Mouse (Mus musculus) limb, embryonic 14.5 days (tissue): ENCODE results near the gene Ntrk2. TPM values are rescaled to one million over a fixed set of nuclear protein-coding genes. Genes with fewer than 3 reads are reported as not detected.

ENCODE experiments used
- ATAC-seq: fragments of 200-750 bp; cut with Nextera tagmentation; 2 replicates; pipeline ENCODE4 v1.8.0; 2017; ENCODE audit warnings: low read depth, moderate number of reproducible peaks, moderate TSS enrichment; ENCODE audit not compliant: low FRiP score
- DNase-seq: peaks from one replicate; pipeline ENCODE4 v3.0.0-alpha.2; 2015; ENCODE audit warnings: low spot score
- H3K27ac ChIP-seq: fragments of 300-500 bp; sonication (generic); replicated peaks from 2 replicates; pipeline ENCODE4 v1.5.1; 2014; ENCODE audit warnings: low read depth, mild to moderate bottlenecking, low read length, moderate library complexity, mixed read lengths
- H3K27me3 ChIP-seq: fragments of 300-500 bp; sonication (generic); 2 replicates; pipeline ENCODE4 v1.6.1; 2014; ENCODE audit warnings: low read length, mixed read lengths; ENCODE audit not compliant: control insufficient read depth, insufficient read depth
- H3K36me3 ChIP-seq: fragments of 300-500 bp; sonication (generic); 2 replicates; pipeline ENCODE4 v1.6.1; 2014; ENCODE audit warnings: mild to moderate bottlenecking, low read length, moderate library complexity, mixed read lengths; ENCODE audit not compliant: control insufficient read depth, insufficient read depth
- H3K4me1 ChIP-seq: fragments of 300-500 bp; sonication (generic); 2 replicates; pipeline ENCODE4 v1.6.1; 2014; ENCODE audit warnings: antibody characterized with exemption, low read length, mixed read lengths; ENCODE audit not compliant: control insufficient read depth, insufficient read depth
- H3K4me2 ChIP-seq: fragments of 300-500 bp; sonication (generic); replicated peaks from 2 replicates; pipeline ENCODE4 v1.6.1; 2014; ENCODE audit warnings: low read depth, mild to moderate bottlenecking, low read length, moderate library complexity; ENCODE audit not compliant: severe bottlenecking
- H3K4me3 ChIP-seq: fragments of 300-500 bp; sonication (generic); replicated peaks from 2 replicates; pipeline ENCODE4 v1.5.1; 2014; ENCODE audit warnings: low read length
- H3K9ac ChIP-seq: fragments of 300-500 bp; sonication (generic); 2 replicates; pipeline ENCODE4 v1.6.1; 2014; ENCODE audit warnings: mild to moderate bottlenecking, low read depth, low read length, moderate library complexity; ENCODE audit not compliant: severe bottlenecking
- H3K9me3 ChIP-seq: fragments of 300-500 bp; sonication (generic); 2 replicates; pipeline ENCODE4 v1.6.1; 2016; ENCODE audit warnings: low read length; ENCODE audit not compliant: control insufficient read depth
- POLR2A ChIP-seq: fragments of 200-500 bp; IDR thresholded peaks from 2 replicates; pipeline ENCODE4 v1.8.0; 2012; ENCODE audit warnings: inconsistent platforms, mild to moderate bottlenecking, moderate library complexity, borderline replicate concordance; ENCODE audit not compliant: insufficient read depth, insufficient read length; ENCODE audit errors: extremely low read depth
- WGBS: fragments of 180-500 bp; shearing (Covaris S2); extraction: QIAGEN DNeasy Blood & Tissue Kit; methylation state at CpG from one replicate; pipeline ENCODE4 v1.1.7; 2014; 5-methylcytosine and 5-hydroxymethylcytosine counted together
- polyA plus RNA-seq, 2 experiments: library from polyadenylated mRNA; depleted of rRNA in 1 of 2; stranded (reverse) in 1 of 2; unstranded in 1 of 2; fragments of >200 nt; fragmentation: Nextera tagmentation in 1 of 2; extraction: Ambion mirVana in 1 of 2; gene quantifications; 2 replicates each; pipeline versions ENCODE4 v1.2.1 to v1.2.3; 2012 to 2014

Ntrk2 gene
- polyA plus RNA-seq, 2 experiments = 15.8 to 18.2 TPM

GRCm38 (mm10) chr13:58966466-58966865, 160.1 kb downstream of the Ntrk2 start:
- Histone ChIP-seq H3K4me3 (no peak overlapping the region), H3K4me1 (peaks cover 8% of the 10 kb centered on the region), H3K4me2 (no peak overlapping the region), H3K9me3 (no peaks in the 10 kb centered on the region), H3K27me3 (no peaks in the 10 kb centered on the region), H3K27ac (no peak overlapping the region), H3K36me3 (no peaks in the 10 kb centered on the region), H3K9ac (no peak overlapping the region)
- no peak for DNase-seq
- ATAC-seq = no peak
- WGBS = 83% methylated on average over 3 of the region's 3 CpGs
- TF ChIP-seq POLR2A = no peak

DNA sequence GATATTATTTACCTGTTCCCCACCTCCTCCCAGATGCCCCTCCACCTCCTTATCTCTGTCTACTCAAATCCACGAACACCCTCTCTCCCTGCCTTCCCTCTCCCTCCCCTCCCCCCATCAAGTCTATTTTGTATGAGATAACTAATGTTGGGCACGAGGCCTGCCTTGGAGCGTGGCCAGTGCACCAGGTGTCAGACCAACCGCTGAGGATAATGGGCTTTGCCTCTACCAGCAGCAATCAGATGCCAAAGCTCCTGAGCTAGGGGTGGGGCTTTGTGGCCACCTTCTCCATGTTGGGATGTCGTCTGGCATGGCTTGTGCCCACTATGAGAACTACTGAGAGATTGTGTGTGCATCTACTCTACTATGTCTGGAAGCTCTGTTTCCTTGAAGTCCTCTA, 161.8 kb downstream of the Ntrk2 start:
- Histone ChIP-seq H3K4me2 (no peak overlapping the region), H3K27me3 (no peaks in the 10 kb centered on the region), H3K27ac (no peak overlapping the region), H3K9ac (no peak overlapping the region), H3K36me3 (no peaks in the 10 kb centered on the region), H3K4me1 (peaks cover 17% of the 10 kb centered on the region), H3K4me3 (no peak overlapping the region), H3K9me3 (no peaks in the 10 kb centered on the region)
- 64% methylated on average over 5 of the region's 5 CpGs for WGBS
- DNase-seq (no peak), ATAC-seq (no peak)
- no peak for TF ChIP-seq POLR2A

DNA sequence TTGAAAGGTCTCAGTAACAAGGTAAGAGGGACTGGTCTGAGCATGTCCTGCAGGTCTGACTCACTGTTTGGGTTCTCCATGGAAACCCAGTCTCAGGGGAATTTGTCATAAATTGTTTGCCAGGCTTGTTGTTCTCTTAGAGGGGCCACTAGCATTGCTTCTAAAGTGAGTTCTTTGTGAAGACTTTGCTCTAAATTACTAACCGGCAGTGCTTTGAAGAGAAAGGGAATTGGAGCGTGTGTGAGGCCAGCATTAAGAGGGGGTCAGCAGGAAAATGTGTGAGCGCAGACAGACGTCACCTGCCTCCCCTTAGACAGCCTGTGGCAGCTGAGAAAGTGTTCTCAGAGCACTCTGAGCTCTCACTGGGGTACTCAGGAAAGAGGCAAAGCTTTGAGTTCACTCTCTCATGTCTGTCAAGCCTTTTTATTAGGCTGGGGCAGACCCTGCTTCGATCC, 165.1 kb downstream of the Ntrk2 start:
- H3K27me3 ChIP-seq = no peaks in the 10 kb centered on the region
- no peaks in the 10 kb centered on the region for H3K9me3 ChIP-seq
- H3K4me3 ChIP-seq = no peak overlapping the region
- H3K4me2 ChIP-seq = no peak overlapping the region
- H3K27ac ChIP-seq = peak overlapping the region; percentile 4; the same call in 1 of the 2 replicates
- no peaks in the 10 kb centered on the region for H3K36me3 ChIP-seq
- TF ChIP-seq POLR2A = no peak
- H3K9ac ChIP-seq = no peak overlapping the region
- peak; percentile 30; the same call in 1 of the 2 replicates for ATAC-seq
- DNase-seq = peak; percentile 47
- H3K4me1 ChIP-seq = peaks cover 26% of the 10 kb centered on the region
- WGBS = 16% methylated on average over 5 of the region's 5 CpGs

DNA sequence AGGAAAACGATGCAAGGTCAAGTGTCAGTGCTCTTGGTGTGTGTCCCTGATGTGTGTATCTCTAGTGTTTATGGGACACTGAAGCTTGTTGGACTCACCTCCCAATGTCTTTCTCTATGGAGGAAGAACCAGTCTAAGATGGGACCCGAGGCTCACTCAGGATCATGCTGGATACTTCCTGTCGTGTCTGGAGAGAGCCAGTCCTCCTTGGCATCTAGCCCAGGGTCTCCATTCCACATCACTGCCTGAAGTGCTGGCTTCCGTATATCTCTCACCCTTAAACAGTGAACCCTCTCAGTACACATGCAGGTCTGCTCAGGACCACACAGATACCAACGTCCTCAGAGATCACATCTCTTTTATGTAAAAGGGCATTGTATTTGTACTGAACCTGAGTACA, 166.1 kb downstream of the Ntrk2 start:
- Histone ChIP-seq H3K4me2 (no peak overlapping the region), H3K36me3 (no peaks in the 10 kb centered on the region), H3K27me3 (no peaks in the 10 kb centered on the region), H3K9ac (no peak overlapping the region), H3K4me3 (no peak overlapping the region), H3K9me3 (no peaks in the 10 kb centered on the region), H3K27ac (no peak overlapping the region), H3K4me1 (peaks cover 26% of the 10 kb centered on the region)
- no peak for ATAC-seq
- TF ChIP-seq POLR2A = no peak
- 47% methylated on average over 5 of the region's 5 CpGs for WGBS
- DNase-seq = no peak

- TF ChIP-seq POLR2A = no peak
- ATAC-seq = no peak
- H3K9me3 ChIP-seq = no peaks in the 10 kb centered on the region
Measured at GRCm38 (mm10) chr13:58996447-58996846, 190.1 kb downstream of the Ntrk2 start.

DNA sequence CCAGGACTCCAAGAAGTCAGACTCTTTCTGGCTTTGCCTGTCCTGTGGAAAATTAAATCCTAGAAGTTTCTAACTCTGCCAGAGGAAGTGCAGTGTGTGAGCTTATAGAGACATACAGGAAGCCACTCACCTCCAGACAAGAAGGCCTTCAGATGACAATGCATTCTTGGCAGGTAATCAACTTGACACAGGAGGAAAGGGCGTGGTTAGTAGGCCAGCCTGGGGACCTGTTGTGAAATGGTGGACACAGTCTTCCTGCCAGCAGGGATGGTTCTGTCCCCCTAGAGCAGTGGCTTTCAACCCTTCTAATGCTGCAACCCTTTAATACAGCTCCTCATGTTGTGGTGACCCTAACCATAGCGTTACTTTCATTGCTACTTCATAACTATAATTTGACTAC, 191.4 kb downstream of the Ntrk2 start:
- DNase-seq = no peak
- Histone ChIP-seq H3K4me1 (no peaks in the 10 kb centered on the region), H3K4me2 (no peak overlapping the region), H3K9ac (no peak overlapping the region), H3K27me3 (no peaks in the 10 kb centered on the region), H3K27ac (no peak overlapping the region), H3K36me3 (no peaks in the 10 kb centered on the region), H3K9me3 (no peaks in the 10 kb centered on the region), H3K4me3 (no peak overlapping the region)
- TF ChIP-seq POLR2A = no peak
- WGBS = 91% methylated on average over 2 of the region's 2 CpGs
- ATAC-seq = no peak

More at GRCm38 (mm10) chr13:58996447-58996846, 190.1 kb downstream of the Ntrk2 start:
- Histone ChIP-seq H3K4me2 (no peak overlapping the region), H3K4me1 (no peaks in the 10 kb centered on the region), H3K27me3 (no peaks in the 10 kb centered on the region), H3K27ac (no peak overlapping the region), H3K36me3 (no peaks in the 10 kb centered on the region), H3K4me3 (no peak overlapping the region), H3K9ac (no peak overlapping the region)
- WGBS = 62% methylated on average over 5 of the region's 5 CpGs
- no peak for DNase-seq
